Mouse (Mus musculus): ENCODE data around the gene Vamp8. TPM values are rescaled to one million over a fixed set of nuclear protein-coding genes. Genes with fewer than 3 reads are reported as not detected.
A peak's percentile ranks its signal among the peaks of the same experiment; 100 is the strongest.

Gene Vamp8
- polyA plus RNA-seq, 1 experiment from 2014 or later: 14.5 TPM

DNA sequence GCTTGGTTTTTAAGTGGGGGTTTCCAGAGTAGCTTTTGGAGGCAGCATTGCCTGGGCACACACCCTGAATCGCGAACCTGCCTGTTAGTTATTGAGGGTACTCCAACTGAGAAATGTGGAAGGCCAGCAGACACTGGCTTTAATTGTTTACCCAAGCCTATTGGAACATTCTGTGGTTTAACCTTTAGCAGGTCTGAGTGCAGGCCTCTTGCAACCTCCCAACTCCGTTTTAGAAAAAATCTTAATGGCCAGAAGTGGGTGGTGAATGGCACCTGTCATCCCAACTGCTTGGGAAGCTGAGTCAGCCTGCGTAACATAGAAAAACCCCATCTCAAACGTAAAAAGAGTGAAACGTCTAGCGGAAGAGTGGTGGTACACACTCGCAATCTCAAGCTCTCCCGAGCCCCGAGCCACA lies 6.3 kb upstream of the Vamp8 start:
- H3K4me3 ChIP-seq: no peak overlapping the region
- 86% methylated on average over 10 of the region's 10 CpGs for WGBS
- H3K4me1 ChIP-seq: no peaks in the 10 kb centered on the region
- no peaks in the 10 kb centered on the region for H3K27me3 ChIP-seq
- H3K9me3 ChIP-seq: no peaks in the 10 kb centered on the region
- ATAC-seq (replicated peaks): no peak
- no peaks in the 10 kb centered on the region for H3K36me3 ChIP-seq
- H3K4me2 ChIP-seq (replicated peaks): no peak overlapping the region
- no peak overlapping the region for H3K27ac ChIP-seq (replicated peaks)
- H3K9ac ChIP-seq (replicated peaks): no peak overlapping the region

DNA sequence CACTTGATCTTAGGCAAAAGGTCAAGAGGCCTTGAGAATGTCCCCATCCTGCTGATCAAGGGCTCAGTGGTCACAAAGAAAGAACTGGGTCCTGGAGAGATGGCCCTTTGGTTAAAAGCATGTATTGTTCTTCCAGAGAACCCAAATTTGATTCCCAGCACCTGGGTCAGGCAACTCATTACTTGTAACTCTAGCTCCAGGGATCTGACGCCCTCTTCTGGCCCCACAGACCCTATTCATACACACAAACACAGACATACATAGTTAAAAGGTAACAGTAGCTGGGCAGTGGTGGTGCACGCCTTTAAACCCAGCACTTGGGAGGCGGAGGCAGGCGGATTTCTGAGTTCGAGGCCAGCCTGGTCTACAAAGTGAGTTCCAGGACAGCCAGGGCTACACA lies 1.8 kb upstream of the Vamp8 start:
- H3K9ac ChIP-seq (replicated peaks): no peak overlapping the region
- peaks cover 13% of the 10 kb centered on the region for H3K4me1 ChIP-seq
- ATAC-seq (replicated peaks): no peak
- no peaks in the 10 kb centered on the region for H3K27me3 ChIP-seq
- 84% methylated on average over 5 of the region's 5 CpGs for WGBS
- H3K27ac ChIP-seq (replicated peaks): no peak overlapping the region
- H3K9me3 ChIP-seq: no peaks in the 10 kb centered on the region
- no peak overlapping the region for H3K4me3 ChIP-seq
- H3K36me3 ChIP-seq: no peaks in the 10 kb centered on the region
- no peak overlapping the region for H3K4me2 ChIP-seq (replicated peaks)

DNA sequence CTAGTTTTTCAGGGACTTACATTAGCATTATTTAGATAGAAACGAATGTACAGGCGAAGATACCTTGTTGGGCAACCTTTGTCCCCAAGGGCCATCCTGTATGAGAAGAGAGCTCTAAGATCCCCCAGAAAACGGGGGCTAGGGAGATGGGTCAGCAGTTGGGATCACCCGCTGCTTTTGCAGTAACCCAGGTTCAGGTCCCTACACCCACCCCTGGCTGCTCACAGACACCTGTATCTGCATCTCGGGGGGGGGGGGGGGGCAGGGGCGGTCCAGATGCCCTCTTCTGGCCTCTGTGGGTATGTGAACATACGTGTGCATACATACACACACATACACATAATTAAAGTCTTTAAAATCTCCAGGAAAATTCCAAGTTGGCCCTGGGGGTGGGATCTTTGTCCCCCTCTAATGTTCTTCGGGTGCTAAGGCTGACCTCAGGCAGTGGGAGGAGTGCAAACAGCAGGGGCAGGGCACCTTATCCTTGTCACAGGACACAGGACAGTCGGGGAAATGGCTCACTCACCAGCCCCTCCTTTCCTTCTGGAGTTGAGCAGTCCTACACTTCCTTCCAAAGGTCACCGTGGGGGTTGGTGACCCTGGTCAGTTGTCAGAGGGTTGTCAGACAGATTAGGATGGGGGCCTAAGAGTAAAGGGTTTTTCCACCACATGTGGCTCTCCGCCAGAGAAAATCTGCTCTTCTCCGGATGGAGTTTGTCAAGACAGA lies 455 bp upstream of the Vamp8 start:
- Histone ChIP-seq H3K27me3 (no peaks in the 10 kb centered on the region), H3K4me1 (peaks cover 13% of the 10 kb centered on the region), H3K4me3 (peak overlapping the region; percentile 29; the same call in 1 of the 2 replicates), H3K9ac (replicated peaks) (no peak overlapping the region), H3K4me2 (replicated peaks) (peak overlapping the region; percentile 55), H3K36me3 (no peaks in the 10 kb centered on the region), H3K9me3 (no peaks in the 10 kb centered on the region), H3K27ac (replicated peaks) (no peak overlapping the region)
- no peak for ATAC-seq (replicated peaks)
- 25% methylated on average over 11 of the region's 12 CpGs for WGBS

DNA sequence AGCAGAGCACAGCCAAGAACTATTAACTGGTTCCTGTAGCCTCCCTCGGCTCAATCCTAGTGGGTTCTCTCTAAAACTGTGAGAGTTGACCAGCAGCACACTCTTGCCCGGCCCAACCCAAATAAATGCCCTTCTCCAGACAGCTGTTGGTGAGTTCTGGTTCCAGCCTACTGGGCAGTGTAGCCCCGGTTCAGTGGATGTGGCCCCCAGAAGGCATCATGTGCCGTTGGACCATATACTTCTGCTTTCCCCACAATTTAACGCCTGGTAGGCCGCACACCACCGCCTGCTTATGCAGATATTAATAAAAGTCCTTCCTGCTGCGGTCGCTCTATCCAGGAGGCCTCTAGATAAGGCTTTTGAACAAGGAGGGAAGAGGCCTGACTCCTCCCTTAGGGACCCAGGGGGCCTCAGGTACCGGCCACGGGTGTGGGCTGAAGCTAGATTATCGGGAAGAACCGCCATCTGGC lies 997 bp downstream of the Vamp8 start:
- peak overlapping the region; percentile 55 for H3K4me2 ChIP-seq (replicated peaks)
- no peaks in the 10 kb centered on the region for H3K36me3 ChIP-seq
- WGBS: 35% methylated on average over 13 of the region's 13 CpGs
- H3K4me1 ChIP-seq: peaks cover 13% of the 10 kb centered on the region
- ATAC-seq (replicated peaks): 0 out of 2 replicates have a peak, but pooled peaks have one; percentile 11
- H3K9ac ChIP-seq (replicated peaks): peak overlapping the region; percentile 27
- no peaks in the 10 kb centered on the region for H3K27me3 ChIP-seq
- H3K4me3 ChIP-seq: peak overlapping the region; percentile 29
- no peak overlapping the region for H3K27ac ChIP-seq (replicated peaks)
- no peaks in the 10 kb centered on the region for H3K9me3 ChIP-seq

DNA sequence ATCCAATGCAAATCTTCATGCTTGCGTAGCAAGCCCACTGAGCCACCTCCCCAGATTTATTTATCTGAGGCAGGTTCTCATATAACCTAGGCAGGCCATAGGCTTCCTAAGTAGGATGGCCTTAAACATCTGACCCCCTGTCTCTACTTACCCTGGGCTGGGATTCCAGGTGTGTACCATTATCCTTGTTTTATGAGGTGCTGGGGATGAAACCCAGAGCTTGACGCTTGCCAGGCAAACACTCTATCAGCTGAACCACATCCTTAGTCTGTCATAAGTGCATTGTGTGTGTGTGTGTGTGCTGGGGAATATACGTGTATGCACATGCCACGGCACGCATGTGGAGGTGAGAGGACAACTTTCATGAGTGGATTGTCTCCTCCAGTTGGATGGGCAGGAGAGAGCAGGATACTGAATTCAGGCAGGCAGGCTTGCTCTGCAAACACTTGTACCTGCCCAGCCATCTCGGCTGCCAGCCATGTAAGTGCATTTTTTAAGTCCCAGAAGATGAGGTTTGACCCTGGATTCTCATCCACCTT lies 1.6 kb downstream of the Vamp8 start:
- no peaks in the 10 kb centered on the region for H3K36me3 ChIP-seq
- H3K9me3 ChIP-seq: no peaks in the 10 kb centered on the region
- peaks cover 13% of the 10 kb centered on the region for H3K4me1 ChIP-seq
- no peaks in the 10 kb centered on the region for H3K27me3 ChIP-seq
- no peak overlapping the region for H3K4me3 ChIP-seq
- no peak overlapping the region for H3K4me2 ChIP-seq (replicated peaks)
- no peak overlapping the region for H3K27ac ChIP-seq (replicated peaks)
- WGBS: 95% methylated on average over 6 of the region's 6 CpGs
- ATAC-seq (replicated peaks): no peak
- no peak overlapping the region for H3K9ac ChIP-seq (replicated peaks)

DNA sequence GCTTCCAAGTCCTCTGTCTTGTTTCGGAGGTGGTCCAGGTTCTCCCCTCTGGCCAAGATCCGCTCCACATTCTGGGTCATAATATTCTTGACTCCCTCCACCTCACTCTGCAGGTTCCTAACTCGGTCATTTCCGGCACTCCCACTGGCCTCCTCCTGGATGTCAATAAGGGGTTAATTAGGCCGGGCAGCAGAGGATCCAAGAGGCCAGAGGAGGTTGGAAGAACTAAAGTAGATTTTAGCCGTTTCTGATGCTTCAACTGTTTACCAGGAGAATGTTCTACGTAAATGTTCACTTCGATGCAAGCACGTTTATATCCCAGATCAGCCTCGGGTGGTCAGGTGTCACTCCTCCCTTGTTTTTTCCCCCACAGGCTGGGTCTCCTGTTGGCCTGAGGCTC lies 2.2 kb downstream of the Vamp8 start:
- Histone ChIP-seq H3K4me3 (no peak overlapping the region), H3K9ac (replicated peaks) (no peak overlapping the region), H3K9me3 (no peaks in the 10 kb centered on the region), H3K27ac (replicated peaks) (no peak overlapping the region), H3K27me3 (no peaks in the 10 kb centered on the region), H3K36me3 (no peaks in the 10 kb centered on the region), H3K4me1 (peaks cover 13% of the 10 kb centered on the region), H3K4me2 (replicated peaks) (no peak overlapping the region)
- ATAC-seq (replicated peaks): no peak
- WGBS: 76% methylated on average over 10 of the region's 10 CpGs

DNA sequence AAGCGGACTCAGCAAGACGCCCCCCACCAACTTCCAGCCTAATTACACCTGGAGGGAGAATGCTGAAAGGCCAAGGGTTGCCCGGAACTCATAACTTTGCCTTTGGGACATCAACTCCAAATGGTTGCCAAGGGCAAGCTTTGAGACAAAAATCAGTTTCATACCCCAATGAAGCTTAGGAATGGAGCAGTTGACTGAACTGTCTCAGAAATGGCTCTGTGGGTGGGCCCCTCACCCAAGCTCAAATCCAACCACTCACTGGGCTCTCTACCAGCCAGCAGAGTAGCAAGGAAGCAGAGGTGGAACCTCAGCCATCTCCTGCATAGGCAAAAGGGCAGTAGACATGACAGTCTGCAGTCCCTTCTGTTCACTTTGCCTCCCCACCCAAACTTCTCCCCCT lies 2.7 kb downstream of the Vamp8 start:
- Histone ChIP-seq H3K4me2 (replicated peaks) (no peak overlapping the region), H3K4me3 (no peak overlapping the region), H3K27me3 (no peaks in the 10 kb centered on the region), H3K9ac (replicated peaks) (no peak overlapping the region), H3K9me3 (no peaks in the 10 kb centered on the region), H3K36me3 (no peaks in the 10 kb centered on the region), H3K27ac (replicated peaks) (no peak overlapping the region), H3K4me1 (peaks cover 13% of the 10 kb centered on the region)
- WGBS: 75% methylated on average over 3 of the region's 3 CpGs
- ATAC-seq (replicated peaks): no peak

DNA sequence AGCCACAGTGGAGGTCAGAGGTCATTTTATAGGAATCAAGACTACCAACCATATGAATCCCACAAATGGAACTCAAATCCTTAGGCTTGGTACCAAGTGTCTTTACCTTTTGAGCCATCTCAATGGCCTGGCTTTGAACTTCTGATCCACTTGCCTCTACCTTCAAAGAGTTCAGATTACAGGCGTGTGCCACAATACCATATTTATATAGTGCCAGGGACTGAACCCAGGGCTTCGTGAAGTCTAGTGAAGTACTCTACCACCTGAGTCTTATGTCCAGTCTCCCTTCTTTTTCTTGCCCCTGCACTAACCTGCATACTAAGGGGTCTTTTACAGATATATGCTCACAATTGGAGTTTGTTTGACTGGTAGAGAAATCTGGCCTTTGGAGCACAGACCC lies 3.9 kb downstream of the Vamp8 start:
- H3K9ac ChIP-seq (replicated peaks): no peak overlapping the region
- ATAC-seq (replicated peaks): no peak
- 93% methylated on average over 2 of the region's 2 CpGs for WGBS
- no peak overlapping the region for H3K27ac ChIP-seq (replicated peaks)
- H3K4me3 ChIP-seq: no peak overlapping the region
- H3K27me3 ChIP-seq: no peaks in the 10 kb centered on the region
- H3K4me2 ChIP-seq (replicated peaks): no peak overlapping the region
- H3K4me1 ChIP-seq: peaks cover 13% of the 10 kb centered on the region
- no peaks in the 10 kb centered on the region for H3K36me3 ChIP-seq
- no peaks in the 10 kb centered on the region for H3K9me3 ChIP-seq

DNA sequence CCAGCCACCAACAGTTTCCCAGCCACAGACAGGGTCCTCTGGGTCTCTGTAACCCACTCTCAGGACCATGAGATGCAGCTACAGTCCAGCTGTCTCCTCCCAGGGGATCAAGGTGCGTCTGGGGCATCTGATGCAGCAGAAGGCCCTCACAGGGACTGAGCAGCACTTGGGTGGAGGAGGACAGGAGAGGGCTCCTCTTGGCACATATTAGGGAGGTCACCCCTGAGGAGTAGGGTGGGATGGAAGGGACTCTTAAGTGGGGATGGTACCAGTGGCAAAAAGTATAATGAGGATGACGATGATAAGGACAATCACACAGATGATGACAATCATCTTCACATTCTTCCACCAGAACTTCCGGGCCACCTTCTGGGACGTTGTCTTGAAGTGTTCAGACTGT lies 5.2 kb downstream of the Vamp8 start:
- H3K4me3 ChIP-seq: no peak overlapping the region
- WGBS: 89% methylated on average over 4 of the region's 4 CpGs
- H3K27ac ChIP-seq (replicated peaks): no peak overlapping the region
- H3K4me2 ChIP-seq (replicated peaks): no peak overlapping the region
- H3K4me1 ChIP-seq: peaks cover 12% of the 10 kb centered on the region
- no peaks in the 10 kb centered on the region for H3K36me3 ChIP-seq
- no peak for ATAC-seq (replicated peaks)
- H3K27me3 ChIP-seq: peaks cover 10% of the 10 kb centered on the region; the same call in 1 of the 2 replicates
- H3K9ac ChIP-seq (replicated peaks): no peak overlapping the region
- no peaks in the 10 kb centered on the region for H3K9me3 ChIP-seq

DNA sequence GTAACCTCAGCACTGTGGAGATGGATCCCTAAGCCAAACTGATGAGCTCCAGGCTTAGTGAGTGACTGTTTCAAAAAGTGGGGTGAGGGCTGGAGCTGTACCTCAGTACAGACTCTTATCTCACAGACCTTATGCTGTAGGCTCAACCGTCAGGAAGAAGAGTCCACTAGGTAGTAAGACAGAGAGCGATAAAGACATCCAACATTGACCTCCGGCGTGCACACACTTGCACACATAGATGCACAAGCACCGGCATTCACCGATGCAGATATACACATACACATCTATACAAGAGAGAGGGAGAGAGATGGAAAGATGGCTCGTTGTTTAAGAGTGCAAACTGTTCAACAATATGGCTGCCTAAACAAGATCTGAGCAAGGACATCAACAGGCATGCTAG lies 6.6 kb downstream of the Vamp8 start:
- H3K9ac ChIP-seq (replicated peaks): no peak overlapping the region
- no peak for ATAC-seq (replicated peaks)
- H3K4me3 ChIP-seq: no peak overlapping the region
- no peak overlapping the region for H3K4me2 ChIP-seq (replicated peaks)
- H3K36me3 ChIP-seq: no peaks in the 10 kb centered on the region
- peaks cover 22% of the 10 kb centered on the region; the same call in 1 of the 2 replicates for H3K27me3 ChIP-seq
- H3K4me1 ChIP-seq: peaks cover 7% of the 10 kb centered on the region
- 95% methylated on average over 7 of the region's 7 CpGs for WGBS
- H3K27ac ChIP-seq (replicated peaks): no peak overlapping the region
- H3K9me3 ChIP-seq: no peaks in the 10 kb centered on the region

DNA sequence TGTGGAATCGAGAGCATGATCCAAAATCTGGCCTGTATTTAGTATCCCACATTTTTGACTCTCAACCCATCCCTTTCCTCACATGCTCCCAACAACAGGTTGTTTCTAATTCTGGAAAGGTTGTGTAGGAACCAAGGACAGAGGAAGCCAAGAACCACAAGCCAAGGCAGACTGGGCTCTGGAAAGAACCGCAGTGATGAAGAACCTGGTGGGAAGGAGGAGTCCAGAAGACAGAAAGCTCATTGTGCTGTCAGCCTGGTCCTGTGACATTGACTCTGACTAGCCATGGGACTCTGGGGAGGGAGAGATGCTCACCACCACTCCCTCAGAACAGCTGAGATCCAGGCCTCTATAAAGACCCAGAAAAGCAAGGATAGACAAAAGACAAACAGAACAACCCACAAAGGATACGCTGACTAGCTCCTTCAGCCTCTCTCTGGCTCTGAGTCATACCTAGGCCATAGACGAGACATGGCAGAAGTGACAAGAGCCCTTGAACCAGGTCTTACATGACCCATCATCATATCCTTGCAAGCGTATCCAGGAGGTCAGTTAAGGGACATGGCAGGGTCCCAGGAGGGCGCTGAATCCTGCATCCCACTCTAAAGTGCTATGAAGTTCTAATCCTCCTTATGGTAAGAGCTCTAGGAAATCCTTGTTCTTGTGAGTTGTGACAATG lies 7.2 kb downstream of the Vamp8 start:
- WGBS: 83% methylated on average over 6 of the region's 6 CpGs
- Histone ChIP-seq H3K9ac (replicated peaks) (no peak overlapping the region), H3K36me3 (no peaks in the 10 kb centered on the region), H3K4me1 (peaks cover 7% of the 10 kb centered on the region), H3K9me3 (no peaks in the 10 kb centered on the region), H3K4me2 (replicated peaks) (no peak overlapping the region), H3K27ac (replicated peaks) (no peak overlapping the region), H3K27me3 (peaks cover 22% of the 10 kb centered on the region; the same call in 1 of the 2 replicates), H3K4me3 (no peak overlapping the region)
- no peak for ATAC-seq (replicated peaks)

DNA sequence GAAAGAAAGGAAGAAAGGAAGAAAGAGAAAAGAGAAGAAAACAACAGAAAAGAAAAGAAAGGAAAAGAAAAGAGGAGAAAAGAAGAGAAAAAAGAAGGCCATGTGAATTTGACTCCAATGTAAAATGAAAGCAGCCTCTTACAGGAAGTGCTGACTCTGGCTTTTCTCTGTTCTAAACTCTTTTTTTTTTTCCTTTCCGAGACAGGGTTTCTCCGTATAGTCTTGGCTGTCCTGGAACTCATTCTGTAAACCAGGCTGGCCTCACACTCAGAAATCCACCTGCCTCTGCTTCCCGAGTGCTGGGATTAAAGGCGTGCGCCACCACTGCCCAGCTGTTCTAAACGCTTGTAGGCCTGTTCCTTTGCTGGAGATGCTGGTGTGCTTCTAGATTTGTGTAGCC lies 8.0 kb downstream of the Vamp8 start:
- H3K27me3 ChIP-seq: peaks cover 22% of the 10 kb centered on the region; the same call in 1 of the 2 replicates
- 84% methylated on average over 6 of the region's 6 CpGs for WGBS
- H3K4me2 ChIP-seq (replicated peaks): no peak overlapping the region
- ATAC-seq (replicated peaks): no peak
- no peaks in the 10 kb centered on the region for H3K36me3 ChIP-seq
- H3K4me3 ChIP-seq: no peak overlapping the region
- H3K4me1 ChIP-seq: peaks cover 7% of the 10 kb centered on the region
- H3K27ac ChIP-seq (replicated peaks): no peak overlapping the region
- no peaks in the 10 kb centered on the region for H3K9me3 ChIP-seq
- H3K9ac ChIP-seq (replicated peaks): no peak overlapping the region
